Mouse (Mus musculus) myocyte (in vitro differentiated cells): ENCODE measurements around the gene Grm8. TPM values are rescaled to one million over a fixed set of nuclear protein-coding genes. Genes with fewer than 3 reads are reported as not detected.

ENCODE experiments used
- H3K27me3 ChIP-seq: one replicate; pipeline ENCODE4 v1.6.1; 2011; ENCODE audit not compliant: control insufficient read depth, insufficient read depth, insufficient read length
- H3K36me3 ChIP-seq: one replicate; pipeline ENCODE4 v1.6.1; 2011; ENCODE audit not compliant: control insufficient read depth, insufficient read depth
- H3K4me2 ChIP-seq: one replicate; pipeline ENCODE4 v1.6.1; 2011; ENCODE audit warnings: low read depth, control low read depth
- H3K4me3 ChIP-seq: one replicate; pipeline ENCODE4 v1.5.1; 2011; ENCODE audit warnings: mild to moderate bottlenecking, control low read depth, moderate library complexity
- H3K79me2 ChIP-seq: one replicate; pipeline ENCODE4 v1.6.1; 2011; ENCODE audit not compliant: control insufficient read depth, insufficient read depth
- H3ac ChIP-seq: one replicate; pipeline ENCODE4 v1.6.1; 2011; ENCODE audit not compliant: control insufficient read depth, insufficient read length
- CEBPB ChIP-seq: IDR thresholded peaks from 2 replicates; pipeline ENCODE4 v1.6.1; 2011; ENCODE audit warnings: mild to moderate bottlenecking, moderate library complexity; ENCODE audit not compliant: poor library complexity, insufficient read depth, severe bottlenecking
- E2F4 ChIP-seq: IDR thresholded peaks from one replicate; pipeline ENCODE4 v1.6.1; 2011; ENCODE audit warnings: mild to moderate bottlenecking, control low read depth, moderate library complexity; ENCODE audit not compliant: insufficient read depth
- MAX ChIP-seq: IDR thresholded peaks from one replicate; pipeline ENCODE4 v1.6.1; 2011; ENCODE audit warnings: low read depth, mild to moderate bottlenecking, control low read depth
- MYOD1 ChIP-seq, 3 experiments: IDR thresholded peaks; one replicate each; pipeline ENCODE4 v1.6.1; 2011; ENCODE audit warnings: control low read depth in 2 of 3, low read depth in 2 of 3, mild to moderate bottlenecking in 2 of 3, moderate library complexity in 1 of 3; ENCODE audit not compliant: insufficient read length in 2 of 3, control insufficient read depth in 1 of 3
- MYOG ChIP-seq, 3 experiments: IDR thresholded peaks; one replicate each; pipeline ENCODE4 v1.6.1; 2011; ENCODE audit warnings: control low read depth in 2 of 3, low read depth in 2 of 3, mild to moderate bottlenecking in 2 of 3; ENCODE audit not compliant: insufficient read length in 2 of 3, control insufficient read depth in 1 of 3, insufficient read depth in 1 of 3
- POLR2A ChIP-seq: IDR thresholded peaks from one replicate; pipeline ENCODE4 v1.6.1; 2011; ENCODE audit warnings: low read depth, mild to moderate bottlenecking, control low read depth, moderate library complexity; ENCODE audit not compliant: insufficient read length
- POLR2AphosphoS2 ChIP-seq: IDR thresholded peaks from one replicate; pipeline ENCODE4 v1.6.1; 2011; ENCODE audit warnings: low read depth, control low read depth; ENCODE audit not compliant: insufficient read length
- REST ChIP-seq: IDR thresholded peaks from one replicate; pipeline ENCODE4 v1.6.1; 2011; ENCODE audit warnings: mild to moderate bottlenecking, control low read depth, moderate library complexity; ENCODE audit not compliant: insufficient read depth, insufficient read length
- SRF ChIP-seq: IDR thresholded peaks from one replicate; pipeline ENCODE4 v1.6.1; 2011; ENCODE audit warnings: low read depth; ENCODE audit not compliant: control insufficient read depth, insufficient read length
- TCF12 ChIP-seq: IDR thresholded peaks from one replicate; pipeline ENCODE4 v1.6.1; 2011; ENCODE audit warnings: mild to moderate bottlenecking, control low read depth; ENCODE audit not compliant: poor library complexity, insufficient read depth, severe bottlenecking
- TCF3 ChIP-seq: IDR thresholded peaks from one replicate; pipeline ENCODE4 v1.6.1; 2011; ENCODE audit warnings: low read depth, control low read depth; ENCODE audit not compliant: insufficient read length
- USF1 ChIP-seq: IDR thresholded peaks from one replicate; pipeline ENCODE4 v1.6.1; 2011; ENCODE audit warnings: low read depth, mild to moderate bottlenecking, control low read depth, moderate library complexity
- polyA plus RNA-seq: library from polyadenylated mRNA; unstranded; fragments of >200 nt; fragmentation: generic; extraction: Trizol; gene quantifications from one replicate; pipeline ENCODE4 v1.2.1, GENCODE M21; 2012; ENCODE audit warnings: missing spikeins

Grm8 gene
- polyA plus RNA-seq, 1 experiment: not detected

- Histone ChIP-seq H3K79me2 (no peaks in the 10 kb centered on the region), H3K4me3 (no peak overlapping the region), H3K27me3 (no peaks in the 10 kb centered on the region), H3K36me3 (no peaks in the 10 kb centered on the region), H3ac (no peak overlapping the region), H3K4me2 (no peak overlapping the region)
- no peak for TF ChIP-seq POLR2A
- TF ChIP-seq POLR2AphosphoS2: no peak
- no peak for TF ChIP-seq TCF12
- TF ChIP-seq E2F4: no peak
- TF ChIP-seq SRF: no peak
- no peak for TF ChIP-seq TCF3
- no peak for TF ChIP-seq MYOD1 (IDR thresholded peaks at IDR 0.05; ENCODE audit: control insufficient read depth in 1 of 3, insufficient read length in 2 of 3, low read depth in 2 of 3)
- no peak for TF ChIP-seq USF1
- TF ChIP-seq REST: no peak
- TF ChIP-seq CEBPB: no peak
- TF ChIP-seq MAX: no peak
- TF ChIP-seq MYOG (IDR thresholded peaks at IDR 0.05; ENCODE audit: control insufficient read depth in 1 of 3, insufficient read depth in 1 of 3, insufficient read length in 2 of 3, low read depth in 2 of 3): no peak
Observed at GRCm38 (mm10) chr6:27351147-27351546, 783.8 kb downstream of the Grm8 start.

- no peak overlapping the region for H3K4me3 ChIP-seq
- H3K36me3 ChIP-seq: no peaks in the 10 kb centered on the region
- H3K4me2 ChIP-seq: no peak overlapping the region
- H3ac ChIP-seq: no peak overlapping the region
- H3K27me3 ChIP-seq: no peaks in the 10 kb centered on the region
- no peaks in the 10 kb centered on the region for H3K79me2 ChIP-seq
- TF ChIP-seq MAX: no peak
- no peak for TF ChIP-seq E2F4
- no peak for TF ChIP-seq SRF
- TF ChIP-seq MYOG (IDR thresholded peaks at IDR 0.05; ENCODE audit: control insufficient read depth in 1 of 3, insufficient read depth in 1 of 3, insufficient read length in 2 of 3, low read depth in 2 of 3): no peak
- no peak for TF ChIP-seq TCF3
- no peak for TF ChIP-seq POLR2AphosphoS2
- TF ChIP-seq CEBPB: no peak
- TF ChIP-seq POLR2A: no peak
- no peak for TF ChIP-seq MYOD1 (IDR thresholded peaks at IDR 0.05; ENCODE audit: control insufficient read depth in 1 of 3, insufficient read length in 2 of 3, low read depth in 2 of 3)
- no peak for TF ChIP-seq USF1
- no peak for TF ChIP-seq REST
- TF ChIP-seq TCF12: no peak
Observed at GRCm38 (mm10) chr6:27348272-27348671, 786.7 kb downstream of the Grm8 start.

GRCm38 (mm10) chr6:27346311-27346710 is 788.7 kb downstream of the Grm8 start:
- no peak overlapping the region for H3K4me2 ChIP-seq
- H3ac ChIP-seq: no peak overlapping the region
- H3K79me2 ChIP-seq: no peaks in the 10 kb centered on the region
- H3K27me3 ChIP-seq: no peaks in the 10 kb centered on the region
- H3K36me3 ChIP-seq: no peaks in the 10 kb centered on the region
- no peak for TF ChIP-seq TCF12
- TF ChIP-seq MAX: no peak
- no peak for TF ChIP-seq POLR2AphosphoS2
- no peak for TF ChIP-seq CEBPB
- no peak for TF ChIP-seq USF1
- no peak for TF ChIP-seq REST
- no peak for TF ChIP-seq SRF
- no peak for TF ChIP-seq POLR2A
- TF ChIP-seq TCF3: no peak
- no peak for TF ChIP-seq E2F4
- TF ChIP-seq MYOG (IDR thresholded peaks at IDR 0.05; ENCODE audit: control insufficient read depth in 1 of 3, insufficient read depth in 1 of 3, insufficient read length in 2 of 3, low read depth in 2 of 3): no peak
- no peak for TF ChIP-seq MYOD1 (IDR thresholded peaks at IDR 0.05; ENCODE audit: control insufficient read depth in 1 of 3, insufficient read length in 2 of 3, low read depth in 2 of 3)
- no peak overlapping the region for H3K4me3 ChIP-seq

GRCm38 (mm10) chr6:27340131-27340530 is 794.8 kb downstream of the Grm8 start:
- H3K36me3 ChIP-seq: no peaks in the 10 kb centered on the region
- H3K4me3 ChIP-seq: no peak overlapping the region
- no peak overlapping the region for H3K4me2 ChIP-seq
- no peak overlapping the region for H3ac ChIP-seq
- TF ChIP-seq POLR2A: no peak
- TF ChIP-seq MYOD1 (IDR thresholded peaks at IDR 0.05; ENCODE audit: control insufficient read depth in 1 of 3, insufficient read length in 2 of 3, low read depth in 2 of 3): no peak
- no peak for TF ChIP-seq SRF
- TF ChIP-seq REST: no peak
- no peak for TF ChIP-seq E2F4
- TF ChIP-seq MAX: no peak
- TF ChIP-seq POLR2AphosphoS2: no peak
- TF ChIP-seq USF1: no peak
- TF ChIP-seq CEBPB: no peak
- no peak for TF ChIP-seq TCF3
- TF ChIP-seq TCF12: no peak
- no peak for TF ChIP-seq MYOG (IDR thresholded peaks at IDR 0.05; ENCODE audit: control insufficient read depth in 1 of 3, insufficient read depth in 1 of 3, insufficient read length in 2 of 3, low read depth in 2 of 3)
- no peaks in the 10 kb centered on the region for H3K27me3 ChIP-seq
- no peaks in the 10 kb centered on the region for H3K79me2 ChIP-seq

- Histone ChIP-seq H3K4me3 (no peak overlapping the region), H3K36me3 (no peaks in the 10 kb centered on the region), H3K79me2 (no peaks in the 10 kb centered on the region), H3K4me2 (no peak overlapping the region), H3K27me3 (no peaks in the 10 kb centered on the region), H3ac (no peak overlapping the region)
- no peak for TF ChIP-seq REST
- TF ChIP-seq POLR2A: no peak
- TF ChIP-seq MYOG (IDR thresholded peaks at IDR 0.05; ENCODE audit: control insufficient read depth in 1 of 3, insufficient read depth in 1 of 3, insufficient read length in 2 of 3, low read depth in 2 of 3): no peak
- no peak for TF ChIP-seq TCF12
- no peak for TF ChIP-seq USF1
- no peak for TF ChIP-seq E2F4
- TF ChIP-seq TCF3: no peak
Observed at GRCm38 (mm10) chr6:27318575-27318974, 816.4 kb downstream of the Grm8 start.
